Mouse (Mus musculus) kidney, adult 2 months (tissue): ENCODE results near the gene Krit1. TPM values are rescaled to one million over a fixed set of nuclear protein-coding genes. Genes with fewer than 3 reads are reported as not detected.
"Not testable (repeated sequence)": the region's sequence is repeated elsewhere in the genome, so short reads cannot be mapped to it uniquely, and the experiment has no call there.

ENCODE experiments used
- DNase-seq: peaks from one replicate; pipeline ENCODE4 v3.0.0; 2021
- H3K27ac ChIP-seq: fragments of 200-500 bp; 2 replicates; pipeline ENCODE4 v1.5.1; 2012; ENCODE audit warnings: low read depth, low read length, control low read depth, inconsistent platforms; ENCODE audit not compliant: insufficient read depth
- H3K27me3 ChIP-seq: fragments of 200-500 bp; replicated peaks from 2 replicates; pipeline ENCODE4 v1.6.1; 2012; ENCODE audit warnings: mild to moderate bottlenecking, moderate library complexity, low read length, inconsistent platforms; ENCODE audit not compliant: control insufficient read depth, insufficient read depth
- H3K36me3 ChIP-seq: fragments of 200-500 bp; 2 replicates; pipeline ENCODE4 v1.6.1; 2012; ENCODE audit warnings: mild to moderate bottlenecking, moderate library complexity, low read length, inconsistent platforms; ENCODE audit not compliant: control insufficient read depth, insufficient read depth
- H3K4me1 ChIP-seq: fragments of 200-500 bp; 2 replicates; pipeline ENCODE4 v1.6.1; 2011; ENCODE audit warnings: low read length; ENCODE audit not compliant: control insufficient read depth, insufficient read depth
- H3K4me3 ChIP-seq: fragments of 200-500 bp; 2 replicates; pipeline ENCODE4 v1.5.1; 2011; ENCODE audit warnings: mild to moderate bottlenecking, low read depth, low read length, control low read depth; ENCODE audit not compliant: insufficient read depth
- CTCF ChIP-seq: fragments of 200-500 bp; conservative IDR thresholded peaks from 2 replicates; pipeline ENCODE4 v1.5.1; 2011; ENCODE audit warnings: low read depth, mild to moderate bottlenecking, control low read depth, low read length, moderate library complexity, mixed read lengths; ENCODE audit not compliant: insufficient read depth, insufficient read length
- POLR2A ChIP-seq: fragments of 200-500 bp; IDR thresholded peaks from one replicate; pipeline ENCODE4 v1.6.1; 2011; ENCODE audit warnings: low read depth, low read length, control low read depth
- WGBS: fragments of 180-500 bp; shearing (Covaris S2); methylation state at CpG from one replicate; pipeline ENCODE4 v1.1.7; 2018; 5-methylcytosine and 5-hydroxymethylcytosine counted together
- polyA plus RNA-seq: library from polyadenylated mRNA; depleted of rRNA; stranded (reverse); fragments of >200 nt; gene quantifications from 2 replicates; pipeline ENCODE4 v1.2.3, GENCODE M21; 2012

The Krit1 gene
- polyA plus RNA-seq, 1 experiment = 8.3 TPM

DNA sequence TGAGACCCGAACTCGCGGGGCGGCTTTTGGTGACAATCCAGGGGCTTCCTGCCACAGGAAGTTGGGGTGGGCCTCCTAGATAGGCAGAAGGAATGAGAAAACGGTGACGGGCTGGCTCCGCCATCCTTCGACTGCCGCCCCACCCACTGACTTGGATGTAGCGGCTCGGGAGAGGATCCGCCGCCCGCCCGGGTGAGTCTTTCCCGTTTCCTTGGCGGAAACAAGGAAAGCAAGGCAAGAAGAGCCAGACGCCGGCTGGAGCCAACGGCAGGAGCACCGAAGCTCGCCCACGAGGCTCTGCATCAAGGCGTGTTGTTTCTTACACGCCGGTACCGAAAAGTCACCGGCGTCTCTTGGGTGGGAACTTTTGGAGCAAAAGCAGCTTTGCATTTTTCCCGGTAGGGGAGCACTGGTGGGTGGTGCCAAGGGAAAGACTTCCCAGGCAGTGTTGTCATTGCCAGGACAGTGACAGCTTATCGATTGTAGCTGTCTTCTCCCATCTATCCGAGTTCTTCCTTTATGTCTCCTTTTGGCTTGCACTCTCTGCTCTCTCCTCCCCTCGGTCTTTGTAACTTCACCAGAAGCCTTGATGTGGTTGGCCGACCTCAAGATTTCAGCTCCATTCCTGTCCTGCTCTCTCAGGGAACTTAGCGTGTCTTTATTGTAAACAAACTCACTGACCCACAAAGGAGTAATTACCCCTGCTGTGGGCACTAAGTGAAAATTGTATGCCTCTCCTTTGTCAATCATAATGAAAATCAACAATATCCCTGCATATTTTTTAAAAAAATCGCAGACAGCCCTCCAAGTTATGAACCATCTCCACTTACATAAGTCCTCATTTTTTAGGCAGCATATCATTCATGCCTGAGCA, 545 bp downstream of the Krit1 start:
- WGBS = under 1% methylated on average over 36 of the region's 36 CpGs
- Histone ChIP-seq H3K36me3 (no peaks in the 10 kb centered on the region), H3K4me3 (peak overlapping the region; percentile 94), H3K27me3 (no peaks in the 10 kb centered on the region), H3K27ac (peak overlapping the region; percentile 80), H3K4me1 (peaks cover 6% of the 10 kb centered on the region; the same call in 1 of the 2 replicates)
- peak; percentile 42 for DNase-seq
- no peak for TF ChIP-seq CTCF
- TF ChIP-seq POLR2A = no peak

DNA sequence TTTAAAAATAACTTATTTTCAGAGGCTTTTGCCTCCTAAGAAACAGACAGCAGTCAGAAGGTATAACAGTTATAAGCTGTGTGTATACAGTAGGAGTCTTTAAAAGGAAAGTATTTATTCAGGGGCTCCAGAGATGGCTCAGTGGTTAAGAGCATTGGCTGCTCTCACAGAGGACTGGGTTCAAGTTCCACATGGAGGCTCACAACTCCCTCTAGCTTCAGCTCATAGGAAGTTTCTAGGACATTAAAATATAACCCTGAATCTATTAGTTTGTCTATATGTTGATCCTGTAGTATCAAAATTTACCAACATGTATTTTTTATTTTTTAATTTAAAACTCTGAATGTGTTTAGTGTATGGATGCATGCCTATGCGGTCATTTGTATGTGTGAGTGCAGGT, 5.5 kb downstream of the Krit1 start:
- DNase-seq = no peak
- no peak overlapping the region for H3K27ac ChIP-seq
- H3K36me3 ChIP-seq = peaks cover 2% of the 10 kb centered on the region
- no peak overlapping the region for H3K4me3 ChIP-seq
- TF ChIP-seq POLR2A (no peak), CTCF (no peak; the same call in 1 of the 2 replicates)
- WGBS = 88% methylated on average over 1 of the region's 1 CpGs
- H3K27me3 ChIP-seq = no peaks in the 10 kb centered on the region
- peaks cover 2% of the 10 kb centered on the region; the same call in 1 of the 2 replicates for H3K4me1 ChIP-seq

DNA sequence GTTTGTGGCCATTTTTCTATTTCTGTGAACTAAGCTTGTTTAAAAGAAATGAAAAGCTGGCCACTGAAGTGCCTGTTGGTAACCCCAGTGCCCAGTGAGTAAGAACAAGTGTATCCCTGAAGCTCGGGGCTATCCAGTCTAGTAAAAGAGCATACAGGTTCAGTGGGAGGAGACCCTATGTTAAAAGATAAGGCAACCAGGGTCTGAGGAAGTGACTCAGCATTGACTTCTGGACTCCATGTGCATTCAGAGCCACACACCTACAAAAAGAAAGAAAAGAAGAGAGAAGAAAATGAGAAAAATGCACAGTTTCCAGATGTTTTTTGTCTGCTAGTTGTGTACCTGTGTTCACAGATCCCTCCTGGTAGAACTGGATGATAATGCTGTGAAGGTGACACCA, 31.1 kb downstream of the Krit1 start:
- H3K4me1 ChIP-seq = no peaks in the 10 kb centered on the region
- no peak overlapping the region for H3K4me3 ChIP-seq
- no peak overlapping the region for H3K27ac ChIP-seq
- TF ChIP-seq CTCF (no peak), POLR2A (no peak)
- WGBS = 85% methylated on average over 1 of the region's 1 CpGs
- no peaks in the 10 kb centered on the region for H3K27me3 ChIP-seq
- H3K36me3 ChIP-seq = peaks cover 7% of the 10 kb centered on the region
- DNase-seq = no peak

GRCm38 (mm10) chr5:3845026-3845425, 42.0 kb downstream of the Krit1 start, which contains the start of gene Lrrd1:
TSS of gene Lrrd1 (plus strand) at chr5:3845173.
- no peaks in the 10 kb centered on the region for H3K4me1 ChIP-seq
- no peaks in the 10 kb centered on the region; the same call in 1 of the 2 replicates for H3K36me3 ChIP-seq
- WGBS = 18% methylated on average over 24 of the region's 24 CpGs
- H3K27me3 ChIP-seq = no peaks in the 10 kb centered on the region
- H3K4me3 ChIP-seq = no peak within 1 kb of the TSS
- H3K27ac ChIP-seq = no peak within 1 kb of the TSS
- DNase-seq = no peak
- TF ChIP-seq CTCF = no peak

DNA sequence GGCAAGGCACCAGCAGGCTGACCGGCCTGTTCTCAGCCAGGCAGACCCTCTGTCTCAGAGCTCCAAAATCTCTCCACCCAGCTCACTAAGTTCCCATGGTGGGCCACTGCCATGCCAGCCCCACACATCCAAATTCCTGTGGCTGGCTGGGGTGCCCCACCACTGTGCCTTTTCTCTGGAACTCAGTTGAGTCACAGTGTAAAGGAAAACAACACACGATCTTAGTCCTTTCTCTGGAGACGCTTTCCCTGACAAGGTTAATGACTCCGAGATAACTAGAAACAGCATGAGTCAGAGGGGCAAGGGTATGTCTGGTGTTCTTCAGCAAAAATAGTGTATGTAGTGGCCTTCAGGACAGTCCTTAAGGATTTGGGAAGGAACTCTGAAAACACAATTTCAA, 67.2 kb downstream of the Krit1 start:
- H3K4me3 ChIP-seq = no peak overlapping the region
- no peak overlapping the region for H3K27ac ChIP-seq
- H3K4me1 ChIP-seq = no peaks in the 10 kb centered on the region
- DNase-seq = no peak
- 70% methylated on average over 4 of the region's 4 CpGs for WGBS
- TF ChIP-seq CTCF = no peak
- no peak for TF ChIP-seq POLR2A
- no peaks in the 10 kb centered on the region for H3K27me3 ChIP-seq
- H3K36me3 ChIP-seq = no peaks in the 10 kb centered on the region

GRCm38 (mm10) chr5:3872348-3872747, 69.4 kb downstream of the Krit1 start:
- DNase-seq = no peak
- no peaks in the 10 kb centered on the region for H3K4me1 ChIP-seq
- no peaks in the 10 kb centered on the region for H3K27me3 ChIP-seq
- 95% methylated on average over 1 of the region's 1 CpGs for WGBS
- H3K4me3 ChIP-seq = no peak overlapping the region
- no peaks in the 10 kb centered on the region for H3K36me3 ChIP-seq
- H3K27ac ChIP-seq = no peak overlapping the region
- TF ChIP-seq POLR2A (no peak), CTCF (no peak)

DNA sequence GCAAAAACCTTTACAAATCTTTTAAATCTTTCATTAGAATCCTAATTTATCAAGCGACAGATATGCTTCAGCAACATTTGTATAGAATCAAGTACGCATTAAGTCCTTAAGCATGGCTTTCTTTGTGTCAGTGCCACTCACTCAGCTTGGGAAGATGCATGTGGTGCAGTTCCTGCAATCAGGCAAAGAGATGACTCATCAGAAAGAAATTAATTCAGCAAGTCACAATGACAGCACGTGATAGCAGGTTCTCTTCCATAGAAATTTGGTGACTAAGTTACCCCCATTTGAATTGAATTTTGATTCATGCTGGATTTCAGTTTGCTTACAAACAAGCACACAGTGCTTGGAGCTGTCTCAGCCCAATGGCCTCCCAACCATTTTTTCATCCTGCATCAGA, 70.5 kb downstream of the Krit1 start:
- TF ChIP-seq POLR2A (no peak), CTCF (no peak)
- no peaks in the 10 kb centered on the region for H3K36me3 ChIP-seq
- WGBS = 89% methylated on average over 3 of the region's 3 CpGs
- no peak overlapping the region for H3K27ac ChIP-seq
- H3K27me3 ChIP-seq = no peaks in the 10 kb centered on the region
- no peaks in the 10 kb centered on the region for H3K4me1 ChIP-seq
- no peak overlapping the region for H3K4me3 ChIP-seq
- no peak for DNase-seq

- H3K36me3 ChIP-seq = not testable (repeated sequence)
Measured at GRCm38 (mm10) chr5:3886862-3887261, 83.9 kb downstream of the Krit1 start.

More at GRCm38 (mm10) chr5:3886862-3887261, 83.9 kb downstream of the Krit1 start:
- not testable (repeated sequence) for DNase-seq, H3K27ac ChIP-seq, H3K4me1 ChIP-seq, H3K27me3 ChIP-seq, H3K4me3 ChIP-seq
- 87% methylated on average over 7 of the region's 7 CpGs for WGBS
